Comparison of ENCODE assay signal across 8 mouse cellular contexts in the genomic region with DNA sequence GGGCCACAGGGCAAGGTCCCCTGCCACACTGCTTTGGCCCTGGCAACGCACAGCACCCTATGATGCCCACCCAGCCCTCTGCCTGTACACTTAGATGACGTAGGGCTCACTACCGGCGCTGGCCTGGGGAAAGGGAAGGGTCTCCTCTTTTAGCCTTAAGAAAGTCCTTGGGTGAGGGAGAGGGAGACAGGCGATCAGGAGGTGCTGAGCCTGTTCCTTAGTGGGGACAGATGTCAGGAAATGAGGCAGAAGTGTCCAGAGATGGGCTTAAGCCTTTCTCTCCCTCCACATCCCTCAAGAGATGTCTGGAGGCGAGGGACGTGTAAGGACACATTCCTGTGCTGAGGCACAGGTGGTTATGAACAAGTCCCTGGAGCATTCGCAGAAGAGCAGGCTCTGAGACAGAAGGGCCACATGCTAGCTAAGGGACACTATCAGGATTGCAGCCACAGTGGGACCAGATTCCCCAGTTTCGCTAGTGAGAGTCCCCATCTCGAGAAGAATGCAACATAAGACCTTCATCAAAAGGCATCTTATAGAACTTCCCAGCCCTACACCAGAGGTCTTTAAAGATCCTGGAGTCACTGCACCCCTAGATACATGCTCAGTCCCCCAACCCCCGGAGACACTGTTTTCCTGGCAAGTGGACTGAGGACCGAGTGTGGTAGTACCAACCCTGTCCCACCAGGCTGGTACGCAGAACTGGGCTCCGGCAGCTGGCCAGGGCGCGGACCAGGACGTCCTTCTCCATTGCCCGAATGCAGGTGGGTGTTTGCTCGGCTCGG. TPM values are rescaled to one million over a fixed set of nuclear protein-coding genes. Genes with fewer than 3 reads are reported as not detected.
DNase-seq lines count a peak whose midpoint lies in the region; ATAC-seq and TF ChIP-seq lines count a peak whose summit lies in the region.

No protein-coding gene starts in this region.

- H3K4me2 ChIP-seq in forebrain, embryonic 16.5 days (ENCODE audit: low read length): peak overlapping the region; percentile 94
- peak overlapping the region; percentile 90 for H3K4me2 ChIP-seq in liver, embryonic 12.5 days
- H3K4me2 ChIP-seq in stomach, embryonic 16.5 days (ENCODE audit: low read depth, low read length): peak overlapping the region; percentile 93

- H3K9me3 ChIP-seq in forebrain, embryonic 16.5 days (ENCODE audit: control insufficient read depth, low read length): no peaks in the 10 kb centered on the region
- H3K9me3 ChIP-seq in liver, embryonic 12.5 days (replicated peaks): no peaks in the 10 kb centered on the region
- H3K9me3 ChIP-seq in stomach, embryonic 16.5 days (replicated peaks; ENCODE audit: control insufficient read depth, low read length): no peaks in the 10 kb centered on the region

- peak overlapping the region; percentile 76 for H3K4me3 ChIP-seq in layer of hippocampus, adult 2 months
- peak overlapping the region; percentile 72 for H3K4me3 ChIP-seq in forebrain, embryonic 16.5 days (replicated peaks; ENCODE audit: low read length)
- H3K4me3 ChIP-seq in liver, embryonic 12.5 days: peak overlapping the region; percentile 62
- peak overlapping the region; percentile 67 for H3K4me3 ChIP-seq in stomach, embryonic 16.5 days (replicated peaks; ENCODE audit: low read length)

- no peak overlapping the region; the same call in 1 of the 2 replicates for H3K27ac ChIP-seq in layer of hippocampus, adult 2 months
- no peak overlapping the region for H3K27ac ChIP-seq in forebrain, embryonic 16.5 days (ENCODE audit: low read length)
- no peak overlapping the region for H3K27ac ChIP-seq in liver, embryonic 12.5 days
- H3K27ac ChIP-seq in stomach, embryonic 16.5 days (ENCODE audit: low read length): peak overlapping the region; percentile 53; the same call in 1 of the 2 replicates

- peak in 1 of 2 experiments; percentile 9 for DNase-seq in layer of hippocampus, adult 2 months (ENCODE audit: low spot score in 2 of 2)
- no peak for DNase-seq in layer of hippocampus, postnatal 10 days (ENCODE audit: low spot score in 2 of 2)
- peak; percentile 27 for DNase-seq in brain, adult 2 months (ENCODE audit: low read depth, low spot score)
- no peak for DNase-seq in ovary, postnatal 10 days (ENCODE audit: low spot score)

- no peak for TF ChIP-seq CTCF in layer of hippocampus, adult 2 months (conservative IDR thresholded peaks at IDR 0.05)

- peaks cover 16% of the 10 kb centered on the region for H3K4me1 ChIP-seq in forebrain, embryonic 16.5 days (replicated peaks; ENCODE audit: control insufficient read depth, insufficient read depth, low read length)
- H3K4me1 ChIP-seq in liver, embryonic 12.5 days: peaks cover 37% of the 10 kb centered on the region
- H3K4me1 ChIP-seq in stomach, embryonic 16.5 days (ENCODE audit: control insufficient read depth, insufficient read depth, low read length): peaks cover 4% of the 10 kb centered on the region; the same call in 1 of the 2 replicates

- H3K9ac ChIP-seq in forebrain, embryonic 16.5 days (replicated peaks; ENCODE audit: low read depth, low read length): peak overlapping the region; percentile 77
- peak overlapping the region; percentile 59; the same call in 1 of the 2 replicates for H3K9ac ChIP-seq in liver, embryonic 12.5 days
- peak overlapping the region; percentile 79 for H3K9ac ChIP-seq in stomach, embryonic 16.5 days (ENCODE audit: low read length)

- no peaks in the 10 kb centered on the region for H3K36me3 ChIP-seq in forebrain, embryonic 16.5 days (ENCODE audit: control insufficient read depth, insufficient read depth)
- no peaks in the 10 kb centered on the region for H3K36me3 ChIP-seq in liver, embryonic 12.5 days
- H3K36me3 ChIP-seq in stomach, embryonic 16.5 days (ENCODE audit: control insufficient read depth, insufficient read depth, low read length): no peaks in the 10 kb centered on the region

- ATAC-seq in forebrain, embryonic 16.5 days: peak; percentile 4
- ATAC-seq in liver, embryonic 12.5 days: no peak
- no peak for ATAC-seq in stomach, embryonic 16.5 days (ENCODE audit: insufficient read depth, low FRiP score)
- no peak for ATAC-seq in activated CD4-positive, CD25-positive, alpha-beta regulatory T cell, adult 4 months

- 37% methylated on average over 20 of the region's 20 CpGs for WGBS in forebrain, embryonic 16.5 days
- WGBS in liver, embryonic 12.5 days (ENCODE audit: insufficient replicate concordance): 36% methylated on average over 20 of the region's 20 CpGs
- WGBS in stomach, embryonic 16.5 days: 35% methylated on average over 20 of the region's 20 CpGs

- H3K27me3 ChIP-seq in forebrain, embryonic 16.5 days (replicated peaks; ENCODE audit: control insufficient read depth, insufficient read depth, low read length): peaks cover 8% of the 10 kb centered on the region
- H3K27me3 ChIP-seq in liver, embryonic 12.5 days (replicated peaks): peaks cover 82% of the 10 kb centered on the region
- peaks cover 16% of the 10 kb centered on the region for H3K27me3 ChIP-seq in stomach, embryonic 16.5 days (ENCODE audit: control insufficient read depth, insufficient read depth, low read length)

RNA-seq across cellular contexts. Expression of gene Coro2a, which starts 1.3 kb away (rescaled TPM):
- 10 to 100 TPM; 15.6 to 16.1 TPM for total RNA-seq in layer of hippocampus, adult 2 months (2021)
- 10 to 100 TPM; 35.6 to 37.6 TPM for total RNA-seq in layer of hippocampus, postnatal 10 days (2021)
- 5.6 and 7.6 TPM in 2 replicates for polyA plus RNA-seq in forebrain, embryonic 16.5 days (2015; fragmentation: Nextera tagmentation; extraction: Ambion mirVana)
- polyA plus RNA-seq in liver, embryonic 12.5 days (2016; fragmentation: Nextera tagmentation; extraction: Ambion mirVana): 4.9 and 5.2 TPM in 2 replicates
- 26.4 and 27.1 TPM in 2 replicates for polyA plus RNA-seq in stomach, embryonic 16.5 days (2015; fragmentation: Nextera tagmentation; extraction: Ambion mirVana)
- polyA plus RNA-seq in activated CD4-positive, CD25-positive, alpha-beta regulatory T cell, adult 4 months (2017; shearing (Covaris generic)): 100 to 1,000 TPM in 1 of 2 experiments, 10 to 100 TPM in 1; 79.7 to 108 TPM

RNA-seq across cellular contexts. Expression of gene Tbc1d2, which starts 49.3 kb away (rescaled TPM):
- total RNA-seq in layer of hippocampus, adult 2 months (2021): 1 to 10 TPM; 2.6 to 3.1 TPM
- 1 to 10 TPM; 2.5 to 2.9 TPM for total RNA-seq in layer of hippocampus, postnatal 10 days (2021)
- 0.68 and 0.79 TPM in 2 replicates for polyA plus RNA-seq in forebrain, embryonic 16.5 days (2015; fragmentation: Nextera tagmentation; extraction: Ambion mirVana)
- polyA plus RNA-seq in liver, embryonic 12.5 days (2016; fragmentation: Nextera tagmentation; extraction: Ambion mirVana): 0.57 and 0.62 TPM in 2 replicates
- polyA plus RNA-seq in stomach, embryonic 16.5 days (2015; fragmentation: Nextera tagmentation; extraction: Ambion mirVana): 2.9 and 3.1 TPM in 2 replicates
- polyA plus RNA-seq in activated CD4-positive, CD25-positive, alpha-beta regulatory T cell, adult 4 months (2017; shearing (Covaris generic)): under 1 TPM; 0.31 to 0.67 TPM
